Mouse (Mus musculus): Measurements from ENCODE around the gene Sh3rf1. TPM values are rescaled to one million over a fixed set of nuclear protein-coding genes. Genes with fewer than 3 reads are reported as not detected.

Gene Sh3rf1
- total RNA-seq, 2 experiments from 2014 or later, result 40.2 to 47.3 TPM

DNA sequence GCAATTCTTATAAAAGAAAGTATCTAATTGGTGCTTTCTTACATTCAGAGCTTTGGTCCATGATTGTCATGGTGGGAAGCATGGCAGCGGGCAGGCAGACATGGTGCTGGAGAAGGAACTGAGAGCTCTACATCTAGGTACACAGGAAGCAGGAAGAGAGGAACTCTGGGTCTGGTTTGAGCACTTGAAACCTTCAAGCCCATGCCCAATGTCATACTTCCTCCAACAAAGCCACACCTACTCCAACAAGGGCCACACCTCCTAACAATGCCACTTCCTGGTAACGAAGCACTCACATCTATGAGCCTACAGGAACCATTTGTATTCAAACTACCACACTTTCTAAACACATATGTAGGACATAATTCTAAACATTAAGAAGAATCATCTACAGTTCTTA, 5.2 kb upstream of the Sh3rf1 start:
- no peak for DNase-seq
- intact Hi-C loops (cut with DNase I), result no loop called here

DNA sequence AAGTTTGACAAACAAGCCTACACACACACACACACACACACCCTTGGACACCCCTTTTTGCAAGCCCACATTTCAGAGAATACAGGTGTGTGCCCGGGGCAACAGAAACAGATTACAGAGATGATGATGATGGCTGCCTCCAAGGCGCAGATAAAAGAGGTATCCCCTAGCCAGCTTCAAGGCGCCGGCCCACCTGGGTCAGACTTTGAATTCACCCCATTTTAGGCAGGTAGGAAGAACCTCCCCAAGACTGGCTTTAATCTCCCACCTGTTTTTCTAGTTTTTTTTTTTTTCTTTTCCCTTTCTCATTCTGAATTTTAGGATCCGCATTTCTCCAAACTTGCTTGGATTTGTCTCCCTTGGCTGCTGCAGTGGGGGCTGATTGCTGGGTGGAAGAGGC, 389 bp upstream of the Sh3rf1 start:
- DNase-seq, result no peak
- intact Hi-C loops (cut with DNase I), result loop anchor here (10.0 kb wide), 2 partner anchors 132 to 262 kb away; partner anchors contain the start of gene Cbr4

GRCm38 (mm10) chr8:61224380-61225092, 864 bp downstream of the Sh3rf1 start:
- intact Hi-C loops (cut with DNase I), result loop anchor here (10.0 kb wide), 2 partner anchors 130 to 260 kb away; partner anchors contain the start of gene Cbr4
- peak; percentile 52 for DNase-seq

DNA sequence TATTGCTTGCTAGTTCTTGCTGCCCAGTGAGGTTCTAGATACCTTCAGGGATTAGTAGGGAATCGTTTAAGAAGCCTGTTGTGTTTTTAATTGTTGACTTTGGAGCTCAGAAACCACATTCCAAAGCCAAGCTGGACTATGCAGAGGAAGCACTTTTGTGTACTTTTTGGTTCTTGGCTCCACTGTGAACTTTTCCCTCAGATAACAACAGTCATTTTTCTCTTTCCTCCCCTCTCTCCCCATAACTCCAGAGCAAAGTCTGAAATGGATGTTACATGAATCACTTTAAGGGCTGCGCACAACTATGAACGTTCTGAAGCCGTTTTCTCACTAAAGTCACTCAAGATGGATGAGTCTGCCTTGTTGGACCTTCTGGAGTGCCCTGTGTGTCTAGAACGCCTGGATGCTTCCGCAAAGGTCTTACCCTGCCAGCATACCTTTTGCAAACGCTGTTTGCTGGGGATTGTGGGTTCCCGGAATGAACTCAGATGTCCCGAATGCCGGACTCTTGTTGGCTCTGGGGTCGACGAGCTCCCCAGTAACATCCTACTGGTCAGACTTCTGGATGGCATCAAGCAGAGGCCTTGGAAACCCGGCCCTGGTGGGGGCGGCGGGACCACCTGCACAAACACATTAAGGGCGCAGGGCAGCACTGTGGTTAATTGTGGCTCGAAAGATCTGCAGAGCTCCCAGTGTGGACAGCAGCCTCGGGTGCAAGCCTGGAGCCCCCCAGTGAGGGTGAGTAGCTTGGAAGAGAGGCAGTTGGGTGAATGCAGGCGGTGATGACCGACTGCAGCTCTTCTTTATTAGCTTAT, 2.1 kb downstream of the Sh3rf1 start:
- intact Hi-C loops (cut with DNase I), result loop anchor here (10.0 kb wide), 2 partner anchors 129 to 259 kb away; partner anchors contain the start of gene Cbr4

GRCm38 (mm10) chr8:61226632-61227031, 3.0 kb downstream of the Sh3rf1 start:
- intact Hi-C loops (cut with DNase I), result loop anchor here (10.0 kb wide), 2 partner anchors 128 to 258 kb away; partner anchors contain the start of gene Cbr4
- no peak for DNase-seq

More for the DNA sequence above, 2.1 kb downstream of the Sh3rf1 start:
- DNase-seq, result no peak

DNA sequence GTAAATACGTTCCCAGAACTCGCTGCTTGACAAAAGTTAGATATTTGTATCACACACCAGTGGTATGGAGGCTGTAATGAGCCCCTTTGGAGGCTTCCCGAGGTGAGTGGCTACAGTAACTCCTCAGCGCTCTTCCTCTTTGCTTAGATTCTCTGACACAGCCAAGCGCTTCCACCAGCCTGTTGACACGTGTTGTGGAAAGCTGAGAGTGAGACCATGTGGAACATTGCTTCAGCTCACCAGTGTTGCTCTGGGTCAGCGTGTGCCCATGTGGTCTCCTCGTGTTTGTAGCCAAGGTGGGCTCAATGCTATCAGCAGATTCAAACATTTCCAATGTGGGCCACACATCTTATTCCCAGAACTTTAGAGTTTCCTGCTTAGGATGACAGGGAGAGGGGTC, 5.0 kb downstream of the Sh3rf1 start:
- DNase-seq, result no peak
- intact Hi-C loops (cut with DNase I), result loop anchor here (10.0 kb wide), 2 partner anchors 126 to 256 kb away; partner anchors contain the start of gene Cbr4

- DNase-seq, result no peak
Measured at GRCm38 (mm10) chr8:61229511-61230195, 6.0 kb downstream of the Sh3rf1 start.

GRCm38 (mm10) chr8:61230881-61231755, 7.4 kb downstream of the Sh3rf1 start:
- no peak for DNase-seq
- intact Hi-C loops (cut with DNase I), result no loop called here

More at GRCm38 (mm10) chr8:61229511-61230195, 6.0 kb downstream of the Sh3rf1 start:
- intact Hi-C loops (cut with DNase I), result loop anchor here (10.0 kb wide), 2 partner anchors 125 to 255 kb away; partner anchors contain the start of gene Cbr4

DNA sequence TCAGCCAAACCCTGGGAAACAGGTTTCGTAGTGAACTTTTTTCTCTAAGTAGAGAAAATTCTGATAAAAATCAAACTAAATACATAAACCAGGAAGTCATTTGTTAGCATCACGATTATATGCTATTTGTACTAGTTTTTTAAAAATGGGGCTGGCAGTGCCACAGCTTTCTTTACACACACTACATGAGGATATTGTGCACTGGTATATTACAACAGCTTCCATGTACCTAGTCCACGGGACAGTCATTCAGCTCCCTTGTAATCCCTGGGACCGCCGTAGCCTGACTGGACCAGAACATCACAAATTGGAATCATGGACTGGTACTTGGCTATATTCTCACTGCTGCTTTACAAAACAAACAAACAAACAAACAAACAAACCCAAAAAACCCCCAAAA, 11.8 kb downstream of the Sh3rf1 start:
- intact Hi-C loops (cut with DNase I), result no loop called here
- DNase-seq, result no peak

DNA sequence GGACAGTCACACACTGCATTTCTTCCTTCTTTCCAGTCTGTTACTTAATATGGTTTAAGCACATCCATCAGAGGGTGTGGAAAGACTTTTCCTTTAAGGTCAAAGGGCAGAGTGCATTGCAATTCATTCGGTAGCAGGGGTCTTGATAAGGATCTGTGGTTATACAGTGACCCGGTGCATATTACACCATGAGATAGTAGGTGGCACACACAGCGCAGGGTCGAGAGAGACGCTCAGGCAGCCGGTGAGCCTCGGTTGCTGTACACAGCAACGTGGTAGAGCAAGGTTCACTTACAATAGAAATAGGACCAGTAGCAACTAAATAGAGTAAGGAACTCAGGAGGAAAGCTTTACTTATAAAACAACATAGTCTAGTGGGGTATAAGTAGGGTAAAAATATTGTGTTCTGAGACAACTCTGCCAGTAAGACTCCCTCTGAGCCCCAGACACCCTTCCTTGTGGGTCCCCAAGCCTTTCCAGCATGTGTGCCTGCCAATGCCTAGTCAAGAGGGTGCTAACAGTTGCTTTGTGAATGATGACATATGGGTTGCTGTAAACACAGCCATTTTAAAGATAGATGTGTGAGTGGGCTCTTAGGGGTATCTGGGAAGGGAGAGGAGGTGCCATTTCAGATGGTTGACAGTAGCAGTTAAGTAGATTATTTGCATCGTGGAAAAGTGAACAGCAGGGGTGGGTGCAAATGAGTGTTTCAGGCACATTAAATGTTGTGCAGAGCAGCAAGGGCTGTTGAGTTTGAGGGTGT, 13.0 kb downstream of the Sh3rf1 start:
- no peak for DNase-seq
- intact Hi-C loops (cut with DNase I), result no loop called here

GRCm38 (mm10) chr8:61239576-61239975, 15.9 kb downstream of the Sh3rf1 start:
- no peak for DNase-seq
- intact Hi-C loops (cut with DNase I), result no loop called here

- intact Hi-C loops (cut with DNase I), result no loop called here
- no peak for DNase-seq
Measured at GRCm38 (mm10) chr8:61241229-61241628, 17.6 kb downstream of the Sh3rf1 start.

- intact Hi-C loops (cut with DNase I), result no loop called here
- DNase-seq, result no peak
Measured at GRCm38 (mm10) chr8:61242896-61243295, 19.2 kb downstream of the Sh3rf1 start.

DNA sequence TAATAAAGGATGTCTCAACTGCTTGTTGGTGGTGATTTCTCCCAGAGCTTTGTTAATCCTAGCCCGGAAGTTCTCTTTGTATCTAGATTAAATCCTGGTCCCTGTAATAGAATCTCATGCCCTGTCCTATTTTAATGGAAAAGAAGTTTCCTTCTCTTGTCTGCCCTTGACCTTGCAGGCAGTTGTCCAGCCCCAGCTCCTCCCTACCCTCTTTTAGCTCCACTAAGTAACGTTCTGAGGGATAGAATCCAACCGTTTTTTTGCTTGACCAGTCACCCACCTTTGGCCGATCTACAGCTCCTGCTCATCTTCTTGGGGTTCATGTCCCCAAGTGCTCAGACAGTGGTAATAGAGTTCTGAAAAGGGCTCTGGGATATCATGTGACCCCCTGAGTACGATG, 19.8 kb downstream of the Sh3rf1 start:
- no peak for DNase-seq
- intact Hi-C loops (cut with DNase I), result no loop called here

DNA sequence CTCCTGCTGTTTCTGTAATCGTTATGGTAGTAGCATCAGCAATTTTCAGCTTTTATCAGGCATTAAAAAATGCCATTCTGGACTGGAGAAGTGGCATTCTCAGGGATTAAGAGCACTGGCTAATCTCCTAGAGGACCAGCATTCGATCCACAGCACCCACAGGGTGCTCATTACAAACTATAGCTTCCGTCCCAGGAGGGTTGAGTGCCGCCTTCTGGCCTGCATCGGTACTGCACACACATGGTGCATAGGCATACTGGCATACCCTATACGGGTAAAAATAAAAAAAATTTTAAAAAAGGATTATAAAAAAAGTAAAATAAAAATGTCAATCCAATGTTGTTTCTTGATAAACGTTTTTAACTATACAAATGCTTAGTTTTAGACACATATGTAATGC, 20.5 kb downstream of the Sh3rf1 start:
- intact Hi-C loops (cut with DNase I), result no loop called here
- DNase-seq, result no peak

DNA sequence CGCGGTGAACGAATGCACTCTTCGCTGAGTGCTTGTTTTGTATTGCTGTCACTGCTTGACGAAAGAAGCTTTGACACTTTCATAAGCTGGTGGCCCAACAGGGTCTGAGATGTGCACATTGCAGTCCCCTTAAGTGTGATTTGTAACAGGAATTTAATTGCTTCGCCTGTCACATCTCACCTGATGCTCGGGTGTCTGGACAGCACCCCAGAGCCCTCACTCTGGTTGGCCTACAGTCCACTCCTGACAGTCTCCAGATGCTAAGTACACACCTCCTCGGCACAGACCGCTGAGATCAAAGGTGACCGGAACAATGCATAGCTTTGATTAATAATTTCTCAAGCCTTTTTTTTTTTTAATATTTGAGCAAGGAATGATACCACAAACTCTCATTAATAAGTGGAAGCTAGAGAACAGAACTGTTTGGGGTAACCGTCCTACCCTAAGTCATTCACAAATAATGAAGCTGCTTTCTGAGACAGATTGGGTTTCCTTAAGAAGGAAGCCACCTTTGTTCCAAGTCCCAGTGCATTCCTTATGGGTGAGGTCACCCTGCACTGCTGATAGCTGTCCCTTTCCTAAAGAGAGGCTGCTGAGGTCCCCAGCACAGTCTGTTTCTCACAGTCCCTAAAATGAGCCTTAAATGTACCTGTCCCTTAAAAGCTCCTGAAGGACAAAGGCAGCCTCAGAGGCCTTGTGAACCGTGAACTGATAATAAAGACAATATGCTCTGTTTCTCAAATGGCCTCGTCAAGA, 23.8 kb downstream of the Sh3rf1 start:
- DNase-seq, result no peak
- intact Hi-C loops (cut with DNase I), result no loop called here

DNA sequence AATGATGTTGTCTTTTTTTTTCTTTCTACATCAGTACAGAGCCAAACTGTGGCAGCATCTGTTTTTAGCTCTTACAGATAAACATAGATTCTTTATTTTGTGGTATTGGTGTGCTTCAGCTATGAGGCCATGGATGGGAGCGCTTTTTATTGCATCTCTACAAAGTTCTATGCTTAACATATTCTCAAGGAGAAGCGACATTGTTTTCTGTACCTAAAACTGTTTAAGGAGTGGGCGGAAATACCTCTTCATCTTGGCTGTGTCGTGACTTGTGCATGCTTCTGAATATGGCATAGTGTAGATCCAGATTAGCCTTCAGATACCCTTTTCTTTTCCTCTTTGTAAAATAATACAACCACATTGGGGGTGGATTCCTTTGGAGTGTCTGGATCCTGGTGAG, 25.8 kb downstream of the Sh3rf1 start:
- no peak for DNase-seq
- intact Hi-C loops (cut with DNase I), result no loop called here

- intact Hi-C loops (cut with DNase I), result no loop called here
- DNase-seq, result no peak
Measured at GRCm38 (mm10) chr8:61254196-61254595, 30.5 kb downstream of the Sh3rf1 start.

DNA sequence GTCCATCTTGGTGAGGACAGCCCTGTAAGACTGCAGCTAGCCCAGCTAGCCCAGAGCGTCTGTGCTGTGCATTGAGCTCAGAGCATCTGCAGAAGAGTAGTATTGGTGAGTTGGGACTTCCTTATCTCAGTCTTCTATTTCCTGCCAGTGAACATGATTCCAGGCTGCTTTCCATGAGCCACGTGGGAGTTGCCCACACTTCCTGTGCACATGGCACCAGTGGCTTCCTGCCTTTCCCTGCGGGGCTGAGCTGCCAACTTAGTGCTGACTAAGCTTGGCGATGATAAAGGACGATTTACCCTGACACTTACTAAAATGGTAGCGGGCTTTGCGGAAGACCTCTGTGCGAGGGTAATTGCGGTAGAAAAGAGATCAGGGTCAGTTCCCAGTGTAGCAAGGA, 35.2 kb downstream of the Sh3rf1 start:
- DNase-seq, result no peak
- intact Hi-C loops (cut with DNase I), result no loop called here
